Mouse (Mus musculus) heart, embryonic 14.5 days (tissue): Measurements from ENCODE around the gene Ptbp2. TPM values are rescaled to one million over a fixed set of nuclear protein-coding genes. Genes with fewer than 3 reads are reported as not detected.
A peak's percentile ranks its signal among the peaks of the same experiment; 100 is the strongest.

Experiments
- ATAC-seq: fragments of 200-750 bp; cut with Nextera tagmentation; 2 replicates; pipeline ENCODE4 v1.8.0; 2017; ENCODE audit warnings: low read depth, moderate TSS enrichment; ENCODE audit not compliant: insufficient number of reproducible peaks, insufficient read depth, low FRiP score
- H3K27ac ChIP-seq, 2 experiments: fragments of 200-500 bp in 1 of 2; fragments of 300-500 bp in 1 of 2; sonication (generic) in 1 of 2; replicated peaks in 1 of 2; 2 replicates each; pipeline ENCODE4 v1.5.1; 2012 to 2014; ENCODE audit warnings: low read depth in 2 of 2, low read length in 2 of 2, control low read depth in 1 of 2, mild to moderate bottlenecking in 1 of 2, mixed read lengths in 1 of 2; ENCODE audit not compliant: control insufficient read depth in 1 of 2, insufficient read depth in 1 of 2
- H3K27me3 ChIP-seq: fragments of 300-500 bp; sonication (generic); 2 replicates; pipeline ENCODE4 v1.6.1; 2014; ENCODE audit warnings: mild to moderate bottlenecking, low read length, control low read depth; ENCODE audit not compliant: control insufficient read depth, insufficient read depth
- H3K36me3 ChIP-seq: fragments of 300-500 bp; sonication (generic); 2 replicates; pipeline ENCODE4 v1.6.1; 2014; ENCODE audit warnings: mild to moderate bottlenecking, control low read depth, low read length, mixed read lengths; ENCODE audit not compliant: control insufficient read depth, insufficient read depth
- H3K4me1 ChIP-seq, 2 experiments: fragments of 200-500 bp in 1 of 2; fragments of 300-500 bp in 1 of 2; sonication (generic) in 1 of 2; 2 replicates each; pipeline ENCODE4 v1.6.1; 2012 to 2014; ENCODE audit warnings: low read length in 2 of 2, control low read depth in 1 of 2, mixed read lengths in 1 of 2; ENCODE audit not compliant: control insufficient read depth in 2 of 2, insufficient read depth in 2 of 2
- H3K4me2 ChIP-seq: fragments of 300-500 bp; sonication (generic); 2 replicates; pipeline ENCODE4 v1.6.1; 2014; ENCODE audit warnings: mild to moderate bottlenecking, low read length
- H3K4me3 ChIP-seq, 2 experiments: fragments of 200-500 bp in 1 of 2; fragments of 300-500 bp in 1 of 2; sonication (generic) in 1 of 2; 2 replicates each; pipeline ENCODE4 v1.5.1; 2012 to 2014; ENCODE audit warnings: low read length in 2 of 2, mild to moderate bottlenecking in 2 of 2, control low read depth in 1 of 2, low read depth in 1 of 2, moderate library complexity in 1 of 2; ENCODE audit not compliant: control insufficient read depth in 1 of 2, insufficient read depth in 1 of 2
- H3K9ac ChIP-seq: fragments of 300-500 bp; sonication (generic); 2 replicates; pipeline ENCODE4 v1.6.1; 2014; ENCODE audit warnings: mild to moderate bottlenecking, low read length
- H3K9me3 ChIP-seq: fragments of 300-500 bp; sonication (generic); 2 replicates; pipeline ENCODE4 v1.6.1; 2016; ENCODE audit warnings: low read length, control low read depth; ENCODE audit not compliant: control insufficient read depth
- WGBS: fragments of 180-500 bp; shearing (Covaris S2); extraction: QIAGEN DNeasy Blood & Tissue Kit; methylation state at CpG from one replicate; pipeline ENCODE4 v1.1.7; 2014; 5-methylcytosine and 5-hydroxymethylcytosine counted together
- polyA plus RNA-seq: library from polyadenylated mRNA; unstranded; fragments of >200 nt; fragmentation: Nextera tagmentation; extraction: Ambion mirVana; gene quantifications from 2 replicates; pipeline ENCODE4 v1.2.1, GENCODE M21; 2014

Gene Ptbp2
- 56.1 and 72.6 TPM in 2 replicates for polyA plus RNA-seq

DNA sequence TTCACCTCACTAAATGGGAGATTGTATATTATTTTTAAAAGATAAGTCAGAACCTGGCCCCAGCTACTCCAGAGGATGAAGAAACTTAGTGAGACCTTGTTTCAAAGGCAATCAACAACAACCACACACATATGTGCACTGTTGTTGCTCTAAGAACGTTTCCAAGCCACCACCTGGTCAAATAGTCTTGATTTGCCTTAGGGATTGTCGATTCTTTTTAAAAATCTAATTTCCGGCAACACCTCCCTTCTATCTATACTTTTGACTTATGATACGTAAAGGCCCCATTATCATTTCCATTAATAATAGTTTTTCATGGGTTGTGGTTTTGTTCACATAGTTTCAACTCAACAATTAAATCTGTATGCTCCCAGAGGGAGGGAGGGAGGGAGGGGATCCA is at the start of gene Ptbp2:
Gene Ptbp2 (minus strand): TSS at position 101 of the 400 bp plus-strand sequence.
- no peaks in the 10 kb centered on the region for H3K9me3 ChIP-seq
- H3K27ac ChIP-seq = peak within 1 kb of the TSS; percentile 60 to 97
- H3K4me1 ChIP-seq = peaks cover 2 to 26% of the 10 kb centered on the region in 2 experiments
- no peaks in the 10 kb centered on the region for H3K36me3 ChIP-seq
- ATAC-seq = no peak
- peak within 1 kb of the TSS; percentile 84 for H3K4me2 ChIP-seq
- WGBS = 88% methylated on average over 4 of the region's 4 CpGs
- no peaks in the 10 kb centered on the region for H3K27me3 ChIP-seq
- H3K9ac ChIP-seq = peak within 1 kb of the TSS; percentile 93
- peak within 1 kb of the TSS; percentile 95 to 99 for H3K4me3 ChIP-seq

DNA sequence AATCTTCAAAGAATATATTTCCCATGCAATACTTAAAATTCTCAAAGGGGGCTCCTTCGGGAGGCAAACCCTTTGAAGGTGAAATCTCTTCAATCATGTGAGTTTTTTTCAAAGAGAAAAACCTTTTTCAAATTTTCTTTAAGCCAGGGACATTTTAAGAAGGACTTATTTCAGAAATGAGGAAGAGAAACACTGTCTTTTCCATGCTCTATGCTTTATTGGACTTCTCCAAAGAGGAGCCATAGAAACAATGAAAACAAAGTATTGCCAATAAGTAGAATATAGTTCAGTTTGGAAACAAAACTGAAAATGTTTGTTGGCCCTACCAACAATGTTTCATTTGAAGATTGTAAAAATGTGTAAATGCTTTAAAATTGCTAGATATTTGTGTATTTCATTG is 30.4 kb upstream of the Ptbp2 start:
- Histone ChIP-seq H3K4me1 (no peaks in the 10 kb centered on the region), H3K36me3 (no peaks in the 10 kb centered on the region), H3K27me3 (no peaks in the 10 kb centered on the region), H3K4me2 (no peak overlapping the region), H3K4me3 (no peak overlapping the region), H3K27ac (no peak overlapping the region), H3K9me3 (no peaks in the 10 kb centered on the region), H3K9ac (no peak overlapping the region)
- 73% methylated on average over 1 of the region's 1 CpGs for WGBS
- no peak for ATAC-seq

DNA sequence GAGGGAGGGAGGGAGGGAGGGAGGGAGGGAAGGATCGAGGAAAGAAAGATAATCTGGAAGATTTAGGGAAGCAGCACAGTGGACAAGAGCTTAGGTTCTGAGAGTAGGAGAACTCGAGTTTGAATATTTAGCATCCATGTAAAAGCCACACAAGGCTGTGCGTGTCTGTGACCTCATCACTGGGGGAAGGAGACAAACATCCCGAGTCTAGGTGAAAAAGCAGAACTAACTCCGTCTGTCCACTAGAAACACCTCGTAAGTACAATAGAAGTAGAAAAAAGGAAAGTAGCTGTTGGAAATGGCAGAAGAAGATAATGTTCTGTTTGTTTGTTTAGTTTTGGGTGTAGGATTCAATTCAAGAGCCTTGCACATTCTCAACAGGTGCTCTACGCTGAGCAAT is 21.9 kb upstream of the Ptbp2 start:
- no peaks in the 10 kb centered on the region for H3K27me3 ChIP-seq
- H3K4me3 ChIP-seq = no peak overlapping the region
- H3K27ac ChIP-seq = no peak overlapping the region
- no peaks in the 10 kb centered on the region for H3K4me1 ChIP-seq
- no peaks in the 10 kb centered on the region for H3K9me3 ChIP-seq
- no peaks in the 10 kb centered on the region for H3K36me3 ChIP-seq
- H3K9ac ChIP-seq = no peak overlapping the region
- ATAC-seq = no peak
- H3K4me2 ChIP-seq = no peak overlapping the region
- 66% methylated on average over 7 of the region's 7 CpGs for WGBS

DNA sequence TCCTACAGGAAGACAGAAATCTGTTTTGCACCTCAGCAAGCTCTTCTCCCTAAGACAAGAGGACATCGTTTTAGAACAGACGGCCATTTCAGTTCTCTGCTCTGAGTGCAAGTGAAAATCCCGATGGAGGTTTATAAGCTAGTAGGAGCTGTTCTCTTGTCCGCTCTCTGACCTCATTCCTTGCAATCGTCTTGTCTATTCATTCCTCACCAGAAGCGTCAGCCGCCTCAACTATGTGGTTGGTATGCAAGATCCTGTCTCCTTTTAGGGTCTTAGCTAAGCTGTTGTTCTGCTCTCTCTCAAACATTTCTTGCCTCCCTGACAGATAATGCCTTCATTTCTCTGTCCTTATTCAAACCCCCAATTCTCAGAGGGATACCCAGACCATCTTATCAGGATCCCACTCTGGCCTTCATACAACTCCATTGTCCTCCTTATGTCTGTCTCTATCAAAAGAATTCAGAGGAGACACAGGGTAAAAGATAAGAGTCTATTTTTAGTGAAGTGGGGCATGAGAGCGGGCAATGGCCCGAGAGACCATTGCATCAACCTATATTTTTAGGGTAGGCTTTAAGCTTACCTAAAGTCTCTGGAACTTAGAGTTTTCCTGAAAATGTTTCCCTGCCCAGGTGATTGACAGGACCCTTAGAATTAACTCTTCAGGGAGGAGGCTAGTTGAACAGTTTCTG is 10.6 kb upstream of the Ptbp2 start:
- 0 out of 2 replicates have a peak, but pooled peaks have one; percentile 13 for ATAC-seq
- Histone ChIP-seq H3K4me3 (no peak overlapping the region), H3K9me3 (peaks cover 7% of the 10 kb centered on the region; the same call in 1 of the 2 replicates), H3K27me3 (no peaks in the 10 kb centered on the region), H3K27ac (peak overlapping the region; percentile 87), H3K9ac (no peak overlapping the region), H3K36me3 (no peaks in the 10 kb centered on the region), H3K4me2 (peak overlapping the region; percentile 48), H3K4me1 (peaks cover 4 to 14% of the 10 kb centered on the region in 2 experiments; a peak in 2 of 4 replicates)
- 16% methylated on average over 9 of the region's 9 CpGs for WGBS

DNA sequence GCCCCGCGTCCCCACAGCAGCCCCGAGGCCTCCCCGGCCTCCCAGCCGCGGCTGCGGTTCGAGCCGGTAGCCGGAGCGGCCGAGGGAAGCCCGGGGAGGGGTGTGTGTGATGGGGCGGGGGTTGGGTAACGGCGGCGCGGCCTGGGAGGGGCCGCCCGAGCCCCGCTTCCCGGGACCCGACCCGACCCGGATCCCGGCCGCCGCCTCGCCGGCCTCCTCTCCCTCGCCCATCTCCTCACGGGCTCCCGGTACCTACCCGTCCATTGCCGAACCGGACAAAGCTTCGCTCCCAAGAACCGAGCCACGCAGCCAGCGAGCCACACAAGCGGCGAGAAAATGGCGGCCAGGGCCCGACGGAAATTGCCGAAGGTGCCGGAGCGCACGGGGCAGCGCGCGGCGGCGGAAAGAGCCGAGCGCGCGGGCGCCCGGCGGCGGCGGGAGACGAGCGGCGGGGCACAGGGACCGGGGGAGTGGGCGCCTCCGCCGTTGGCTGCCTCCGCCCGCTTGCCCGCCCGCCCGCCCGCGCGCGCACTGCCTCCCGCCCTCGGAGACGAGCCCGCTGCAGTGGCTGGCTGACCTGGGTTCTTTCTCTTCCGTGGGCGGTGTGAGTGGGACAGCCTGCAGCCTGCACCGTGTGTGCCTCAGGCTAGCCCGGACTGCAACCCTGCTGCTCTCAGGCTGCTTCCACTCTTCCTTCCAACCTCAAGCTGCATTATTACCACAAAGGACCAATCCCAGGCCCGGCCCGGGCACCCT is 1.1 kb downstream of the Ptbp2 start:
- H3K4me1 ChIP-seq = peaks cover 2 to 32% of the 10 kb centered on the region in 2 experiments
- H3K9ac ChIP-seq = peak overlapping the region; percentile 93
- 1% methylated on average over 49 of the region's 89 CpGs for WGBS
- peak overlapping the region; percentile 95 to 99 for H3K4me3 ChIP-seq
- peak; percentile 91 for ATAC-seq
- H3K27me3 ChIP-seq = no peaks in the 10 kb centered on the region
- H3K4me2 ChIP-seq = peak overlapping the region; percentile 84
- H3K27ac ChIP-seq = peak overlapping the region; percentile 97 to 98
- H3K9me3 ChIP-seq = no peaks in the 10 kb centered on the region
- H3K36me3 ChIP-seq = 0 out of 2 replicates have a peak, but pooled peaks cover 4% of the 10 kb centered on the region

DNA sequence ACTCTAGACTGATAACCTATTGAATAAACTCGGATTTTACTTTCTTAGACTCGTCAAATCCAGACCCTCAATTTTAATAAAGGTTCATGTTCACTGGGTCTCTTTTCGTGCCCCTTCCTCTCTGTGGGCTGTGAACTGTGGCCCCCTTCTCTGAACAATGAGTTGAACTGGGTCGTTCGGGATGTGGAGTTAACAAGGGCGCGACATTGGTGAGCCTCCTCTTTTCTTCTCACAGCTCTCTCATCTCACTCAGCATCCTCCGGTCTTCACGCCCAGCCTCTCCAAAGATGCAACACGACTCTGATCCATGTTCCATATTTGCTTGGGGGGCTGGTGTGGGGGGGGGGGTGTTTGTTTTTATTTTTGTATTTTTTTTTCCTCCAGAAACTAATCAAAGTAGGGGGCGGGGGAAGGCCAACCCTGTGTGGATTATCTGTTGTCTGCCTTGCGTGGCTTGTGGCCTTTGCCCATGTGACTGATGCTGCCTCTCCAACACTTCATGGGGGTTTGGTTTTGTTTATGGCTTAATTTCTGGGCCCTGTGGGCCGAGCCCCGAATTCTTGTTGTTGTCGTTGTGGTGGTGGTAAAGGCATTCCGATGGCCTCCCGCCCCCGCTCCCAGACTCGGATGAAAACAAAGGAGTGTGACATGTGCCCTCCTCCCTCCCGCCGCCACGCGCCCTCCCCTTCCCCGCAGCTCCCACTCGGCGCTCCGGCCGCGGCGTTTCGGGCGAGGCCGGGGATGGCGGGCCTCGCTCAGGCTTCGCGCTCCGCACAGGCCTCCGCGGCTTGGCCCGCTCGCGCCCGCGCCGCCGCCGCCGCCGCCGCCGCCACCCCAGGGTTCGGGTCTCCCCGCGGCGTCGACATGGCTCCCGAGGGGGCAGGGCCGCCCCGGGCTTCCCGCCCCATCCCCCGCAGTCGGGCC is 2.0 kb downstream of the Ptbp2 start:
- under 1% methylated on average over 33 of the region's 63 CpGs for WGBS
- peaks cover 2 to 35% of the 10 kb centered on the region in 2 experiments for H3K4me1 ChIP-seq
- peak; percentile 65 for ATAC-seq
- peak overlapping the region; percentile 84 for H3K4me2 ChIP-seq
- H3K4me3 ChIP-seq = peak overlapping the region; percentile 95 to 99
- H3K9ac ChIP-seq = peak overlapping the region; percentile 93
- H3K9me3 ChIP-seq = no peaks in the 10 kb centered on the region
- H3K27me3 ChIP-seq = no peaks in the 10 kb centered on the region
- peak overlapping the region; percentile 97 to 98 for H3K27ac ChIP-seq
- H3K36me3 ChIP-seq = 0 out of 2 replicates have a peak, but pooled peaks cover 4% of the 10 kb centered on the region

DNA sequence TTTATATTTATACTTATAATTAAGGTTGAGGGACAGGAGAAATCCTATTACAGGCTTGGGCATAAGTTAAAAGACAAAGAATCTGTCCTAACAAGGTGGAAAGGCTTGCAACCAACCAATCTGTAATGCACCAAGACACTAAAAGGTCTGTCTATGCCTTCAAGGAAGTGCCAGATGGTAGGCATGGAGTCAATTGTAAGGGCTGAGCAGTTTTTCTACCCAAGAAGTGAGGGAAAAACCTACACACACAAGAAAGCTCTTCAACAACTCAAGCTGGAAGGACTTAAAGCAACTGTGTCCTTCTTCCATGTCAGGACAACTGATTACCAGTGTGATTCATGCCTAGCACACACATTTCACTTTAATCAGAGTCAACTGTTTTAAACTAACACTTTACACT is 3.4 kb downstream of the Ptbp2 start:
- no peak for ATAC-seq

More for the DNA sequence above, 3.4 kb downstream of the Ptbp2 start:
- no peaks in the 10 kb centered on the region for H3K9me3 ChIP-seq
- peaks cover 2 to 36% of the 10 kb centered on the region in 2 experiments for H3K4me1 ChIP-seq
- peak overlapping the region; percentile 57; the same call in 1 of the 2 replicates for H3K9ac ChIP-seq
- H3K27me3 ChIP-seq = no peaks in the 10 kb centered on the region
- peak overlapping the region; percentile 84 for H3K4me2 ChIP-seq
- H3K27ac ChIP-seq = no peak overlapping the region
- H3K36me3 ChIP-seq = 0 out of 2 replicates have a peak, but pooled peaks cover 5% of the 10 kb centered on the region
- peak overlapping the region in 1 of 2 experiments; percentile 95; a peak in 3 of 4 replicates for H3K4me3 ChIP-seq
